Mouse (Mus musculus): ENCODE data around the gene 4931406P16Rik. TPM values are rescaled to one million over a fixed set of nuclear protein-coding genes. Genes with fewer than 3 reads are reported as not detected.

Gene 4931406P16Rik
- polyA plus RNA-seq, 1 experiment from 2014 or later = 34.4 TPM

GRCm38 (mm10) chr7:34308586-34308985 lies 4.8 kb downstream of the 4931406P16Rik start:
- H3K27ac ChIP-seq = no peak overlapping the region
- H3K36me3 ChIP-seq = no peaks in the 10 kb centered on the region
- ATAC-seq (ENCODE audit: low FRiP score) = no peak
- H3K4me3 ChIP-seq = no peak overlapping the region
- WGBS = 78% methylated on average over 5 of the region's 5 CpGs
- H3K9me3 ChIP-seq = no peaks in the 10 kb centered on the region
- no peak overlapping the region for H3K4me2 ChIP-seq
- no peak overlapping the region for H3K9ac ChIP-seq
- no peaks in the 10 kb centered on the region for H3K27me3 ChIP-seq
- H3K4me1 ChIP-seq (replicated peaks) = peaks cover 28% of the 10 kb centered on the region

DNA sequence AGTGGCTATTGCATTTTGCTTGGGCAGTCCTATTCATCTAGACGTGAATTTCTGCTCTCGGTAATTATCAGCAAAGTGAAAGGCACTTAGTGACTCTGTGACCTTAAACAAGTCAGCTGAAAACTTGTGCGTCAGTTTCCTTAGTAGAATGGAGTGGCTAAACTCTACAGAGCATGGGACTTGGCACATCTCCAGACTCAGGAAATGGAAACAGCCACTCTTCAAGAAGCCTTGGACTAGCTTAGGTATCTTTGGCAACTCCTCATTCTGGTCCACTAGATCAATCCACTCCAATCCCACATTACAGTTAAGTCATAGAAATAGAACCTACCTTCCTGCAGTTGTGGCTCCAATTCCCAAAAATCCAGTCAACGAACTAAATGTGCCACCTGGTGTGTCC lies 7.9 kb downstream of the 4931406P16Rik start:
- H3K9ac ChIP-seq = no peak overlapping the region
- H3K27me3 ChIP-seq = no peaks in the 10 kb centered on the region
- 68% methylated on average over 4 of the region's 4 CpGs for WGBS
- H3K4me2 ChIP-seq = no peak overlapping the region
- ATAC-seq (ENCODE audit: low FRiP score) = no peak
- H3K4me3 ChIP-seq = no peak overlapping the region
- H3K27ac ChIP-seq = no peak overlapping the region
- H3K4me1 ChIP-seq (replicated peaks) = peaks cover 13% of the 10 kb centered on the region
- H3K9me3 ChIP-seq = no peaks in the 10 kb centered on the region
- peaks cover 6% of the 10 kb centered on the region; the same call in 1 of the 2 replicates for H3K36me3 ChIP-seq

- no peak overlapping the region for H3K27ac ChIP-seq
Observed at GRCm38 (mm10) chr7:34302651-34303050, 10.7 kb downstream of the 4931406P16Rik start.

GRCm38 (mm10) chr7:34301952-34302351 lies 11.4 kb downstream of the 4931406P16Rik start:
- Histone ChIP-seq H3K36me3 (peaks cover 15% of the 10 kb centered on the region), H3K9me3 (no peaks in the 10 kb centered on the region), H3K27me3 (no peaks in the 10 kb centered on the region), H3K4me3 (no peak overlapping the region), H3K4me1 (replicated peaks) (peaks cover 6% of the 10 kb centered on the region), H3K9ac (no peak overlapping the region), H3K4me2 (no peak overlapping the region), H3K27ac (no peak overlapping the region)
- 92% methylated on average over 3 of the region's 3 CpGs for WGBS
- ATAC-seq (ENCODE audit: low FRiP score) = no peak

More at GRCm38 (mm10) chr7:34302651-34303050, 10.7 kb downstream of the 4931406P16Rik start:
- Histone ChIP-seq H3K36me3 (peaks cover 15% of the 10 kb centered on the region), H3K9me3 (no peaks in the 10 kb centered on the region), H3K4me1 (replicated peaks) (peaks cover 6% of the 10 kb centered on the region), H3K4me2 (no peak overlapping the region), H3K9ac (no peak overlapping the region), H3K27me3 (no peaks in the 10 kb centered on the region), H3K4me3 (no peak overlapping the region)
- 96% methylated on average over 1 of the region's 1 CpGs for WGBS
- ATAC-seq (ENCODE audit: low FRiP score) = no peak

GRCm38 (mm10) chr7:34298818-34299217 lies 14.5 kb downstream of the 4931406P16Rik start:
- WGBS = 92% methylated on average over 2 of the region's 2 CpGs
- Histone ChIP-seq H3K4me3 (no peak overlapping the region), H3K36me3 (peaks cover 15% of the 10 kb centered on the region), H3K27ac (no peak overlapping the region), H3K9me3 (no peaks in the 10 kb centered on the region), H3K9ac (no peak overlapping the region), H3K27me3 (no peaks in the 10 kb centered on the region), H3K4me1 (replicated peaks) (no peaks in the 10 kb centered on the region), H3K4me2 (no peak overlapping the region)
- ATAC-seq (ENCODE audit: low FRiP score) = no peak

DNA sequence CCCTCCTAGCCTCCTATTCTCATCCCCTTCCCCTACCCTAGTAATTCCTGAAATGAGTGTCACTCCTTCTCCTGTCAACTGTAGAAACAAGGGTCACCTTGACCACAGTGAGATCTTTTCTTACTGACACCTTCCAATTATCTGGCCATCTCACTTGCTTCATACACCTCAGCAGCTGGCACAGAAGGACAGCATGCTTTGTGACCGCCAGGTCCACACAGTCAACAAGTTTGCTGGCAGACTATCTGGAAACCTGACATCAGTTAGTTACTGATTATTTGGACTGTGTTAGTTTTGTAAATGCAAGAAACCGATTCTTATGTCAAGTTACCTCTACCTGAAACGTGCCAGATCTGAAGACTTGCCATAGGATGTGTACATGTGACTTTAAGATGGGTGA lies 17.2 kb downstream of the 4931406P16Rik start:
- H3K4me3 ChIP-seq = no peak overlapping the region

GRCm38 (mm10) chr7:34292633-34293032 lies 20.7 kb downstream of the 4931406P16Rik start:
- Histone ChIP-seq H3K27ac (no peak overlapping the region), H3K36me3 (no peaks in the 10 kb centered on the region), H3K4me2 (no peak overlapping the region), H3K27me3 (no peaks in the 10 kb centered on the region), H3K9me3 (no peaks in the 10 kb centered on the region), H3K9ac (no peak overlapping the region), H3K4me3 (no peak overlapping the region), H3K4me1 (replicated peaks) (no peaks in the 10 kb centered on the region)
- ATAC-seq (ENCODE audit: low FRiP score) = no peak
- 97% methylated on average over 2 of the region's 2 CpGs for WGBS

More for the DNA sequence above, 17.2 kb downstream of the 4931406P16Rik start:
- Histone ChIP-seq H3K36me3 (peaks cover 9% of the 10 kb centered on the region; the same call in 1 of the 2 replicates), H3K9me3 (no peaks in the 10 kb centered on the region), H3K4me1 (replicated peaks) (no peaks in the 10 kb centered on the region), H3K27ac (no peak overlapping the region), H3K4me2 (no peak overlapping the region), H3K9ac (no peak overlapping the region), H3K27me3 (no peaks in the 10 kb centered on the region)
- 94% methylated on average over 3 of the region's 3 CpGs for WGBS
- ATAC-seq (ENCODE audit: low FRiP score) = no peak

DNA sequence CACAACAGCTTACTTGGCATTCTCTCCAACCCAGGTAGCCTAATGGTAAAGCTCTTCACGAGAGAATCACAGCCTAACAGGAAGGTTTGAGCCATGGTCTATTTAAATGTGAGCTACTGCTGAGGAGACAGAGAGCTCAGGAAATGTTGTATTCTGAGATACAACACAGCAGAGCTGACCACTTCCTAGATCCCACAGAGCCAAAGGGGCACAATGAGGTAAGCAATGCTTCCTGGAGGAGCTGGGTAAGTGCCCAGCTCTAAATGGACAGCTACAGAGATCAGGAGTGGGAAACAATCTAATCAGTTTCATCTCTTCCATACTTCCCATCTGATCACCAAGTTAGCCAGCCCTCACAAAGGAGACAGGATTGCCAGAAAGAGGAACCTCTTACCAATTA lies 22.1 kb downstream of the 4931406P16Rik start:
- Histone ChIP-seq H3K27ac (no peak overlapping the region; the same call in 1 of the 2 replicates), H3K4me1 (replicated peaks) (no peaks in the 10 kb centered on the region), H3K36me3 (no peaks in the 10 kb centered on the region), H3K4me3 (no peak overlapping the region), H3K9ac (no peak overlapping the region), H3K4me2 (no peak overlapping the region), H3K9me3 (no peaks in the 10 kb centered on the region), H3K27me3 (no peaks in the 10 kb centered on the region)
- no peak for ATAC-seq (ENCODE audit: low FRiP score)
- WGBS = 81% methylated on average over 1 of the region's 1 CpGs

- no peak overlapping the region; the same call in 1 of the 2 replicates for H3K27ac ChIP-seq
Observed at GRCm38 (mm10) chr7:34290450-34291151, 22.8 kb downstream of the 4931406P16Rik start.

DNA sequence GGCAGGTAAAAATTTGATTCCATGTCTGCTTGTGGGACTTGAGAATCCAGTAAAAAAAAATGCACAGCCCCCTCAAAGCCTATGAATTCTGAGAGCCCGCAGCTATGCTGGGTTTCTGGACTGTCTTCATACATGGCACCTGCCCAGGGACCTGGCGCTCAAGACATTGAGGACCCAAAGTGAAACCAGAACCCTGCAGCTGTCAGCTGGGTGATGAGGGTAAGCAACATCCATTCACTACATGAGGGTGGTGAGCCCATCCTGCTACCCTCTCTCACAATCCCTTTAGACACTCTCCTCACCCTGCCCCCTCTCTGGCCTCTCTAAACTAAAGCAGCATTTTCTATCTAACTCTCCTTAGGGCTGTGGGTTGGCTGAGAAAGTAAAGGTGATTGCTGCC lies 35.7 kb downstream of the 4931406P16Rik start:
- H3K9ac ChIP-seq = no peak overlapping the region
- no peak overlapping the region for H3K4me2 ChIP-seq
- no peaks in the 10 kb centered on the region for H3K27me3 ChIP-seq
- H3K4me3 ChIP-seq = no peak overlapping the region
- H3K9me3 ChIP-seq = no peaks in the 10 kb centered on the region
- H3K36me3 ChIP-seq = no peaks in the 10 kb centered on the region
- H3K4me1 ChIP-seq (replicated peaks) = no peaks in the 10 kb centered on the region
- no peak for ATAC-seq (ENCODE audit: low FRiP score)
- no peak overlapping the region for H3K27ac ChIP-seq
- 90% methylated on average over 2 of the region's 2 CpGs for WGBS

More at GRCm38 (mm10) chr7:34290450-34291151, 22.8 kb downstream of the 4931406P16Rik start:
- H3K27me3 ChIP-seq = no peaks in the 10 kb centered on the region
- H3K36me3 ChIP-seq = peaks cover 2% of the 10 kb centered on the region
- ATAC-seq (ENCODE audit: low FRiP score) = no peak
- H3K9me3 ChIP-seq = no peaks in the 10 kb centered on the region
- H3K4me3 ChIP-seq = no peak overlapping the region
- H3K9ac ChIP-seq = no peak overlapping the region
- H3K4me1 ChIP-seq (replicated peaks) = no peaks in the 10 kb centered on the region
- H3K4me2 ChIP-seq = no peak overlapping the region

DNA sequence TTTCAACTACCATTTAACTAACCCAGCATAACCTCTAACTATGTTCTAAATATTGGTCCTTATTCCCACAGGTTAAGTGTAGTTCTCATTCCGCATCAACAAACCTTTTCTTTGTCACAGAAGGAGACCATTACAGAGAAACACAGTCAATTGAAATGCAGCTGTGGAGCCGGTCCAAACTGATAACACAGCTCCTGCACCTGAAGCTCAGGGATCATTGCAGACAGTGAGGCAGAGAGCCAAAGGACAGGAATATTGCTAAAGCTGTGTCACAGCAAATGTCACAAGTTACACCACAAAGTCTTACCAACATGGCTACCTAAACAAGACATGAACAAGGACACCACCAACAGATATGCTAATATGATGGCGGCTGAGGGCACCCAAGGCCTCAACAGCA lies 37.3 kb downstream of the 4931406P16Rik start:
- H3K9me3 ChIP-seq = no peaks in the 10 kb centered on the region
- 97% methylated on average over 3 of the region's 3 CpGs for WGBS
- no peak overlapping the region for H3K4me2 ChIP-seq
- no peaks in the 10 kb centered on the region for H3K36me3 ChIP-seq
- H3K9ac ChIP-seq = no peak overlapping the region
- ATAC-seq (ENCODE audit: low FRiP score) = no peak
- H3K4me3 ChIP-seq = no peak overlapping the region
- no peak overlapping the region for H3K27ac ChIP-seq
- H3K27me3 ChIP-seq = no peaks in the 10 kb centered on the region
- H3K4me1 ChIP-seq (replicated peaks) = no peaks in the 10 kb centered on the region

- Histone ChIP-seq H3K4me3 (no peak overlapping the region), H3K9ac (no peak overlapping the region; the same call in 1 of the 2 replicates), H3K27me3 (no peaks in the 10 kb centered on the region), H3K4me2 (no peak overlapping the region), H3K4me1 (replicated peaks) (no peaks in the 10 kb centered on the region), H3K27ac (no peak overlapping the region), H3K36me3 (no peaks in the 10 kb centered on the region), H3K9me3 (no peaks in the 10 kb centered on the region)
- ATAC-seq (ENCODE audit: low FRiP score) = no peak
- 75% methylated on average over 4 of the region's 4 CpGs for WGBS
Observed at GRCm38 (mm10) chr7:34272465-34272864, 40.9 kb downstream of the 4931406P16Rik start.

DNA sequence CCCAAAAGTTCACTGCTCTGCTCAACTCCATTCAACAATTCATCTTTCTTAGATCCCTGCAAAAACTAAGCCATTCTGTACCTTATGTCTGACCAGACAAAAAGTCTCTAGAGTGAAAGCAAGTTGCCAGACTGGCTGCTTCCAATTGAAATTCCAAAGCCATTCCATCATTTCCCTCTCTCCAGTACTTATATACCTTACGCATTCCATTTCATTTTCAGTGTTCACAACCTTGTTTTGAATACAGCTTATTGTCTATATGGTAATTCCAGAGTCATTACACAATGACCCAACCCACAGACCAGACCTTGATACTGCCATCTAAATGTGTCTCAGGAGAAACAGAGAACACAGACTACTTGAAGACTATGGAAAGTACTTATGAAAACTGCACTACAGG lies 44.9 kb downstream of the 4931406P16Rik start:
- WGBS = 76% methylated on average over 1 of the region's 1 CpGs
- H3K36me3 ChIP-seq = peaks cover 3% of the 10 kb centered on the region
- no peak for ATAC-seq (ENCODE audit: low FRiP score)
- H3K27ac ChIP-seq = no peak overlapping the region
- no peaks in the 10 kb centered on the region for H3K27me3 ChIP-seq
- no peak overlapping the region for H3K9ac ChIP-seq
- H3K9me3 ChIP-seq = no peaks in the 10 kb centered on the region
- H3K4me2 ChIP-seq = no peak overlapping the region
- no peak overlapping the region for H3K4me3 ChIP-seq
- H3K4me1 ChIP-seq (replicated peaks) = 0 out of 2 replicates have a peak, but pooled peaks cover 3% of the 10 kb centered on the region
